Mouse (Mus musculus): ENCODE data around the gene Tprg. TPM values are rescaled to one million over a fixed set of nuclear protein-coding genes. Genes with fewer than 3 reads are reported as not detected.

The Tprg gene
- total RNA-seq (2022): not detected

- DNase-seq (ENCODE audit: low spot score): no peak
These were observed at the start of gene Tprg for GRCm38 (mm10) chr16:25286517-25286916. Gene Tprg, plus strand, starts transcription at chr16:25286817.

- peak; percentile 28 for DNase-seq (ENCODE audit: low spot score)
These were observed 48.2 kb upstream of the Tprg start for GRCm38 (mm10) chr16:25238274-25239050.

GRCm38 (mm10) chr16:25248889-25249288 is 37.7 kb upstream of the Tprg start:
- no peak for DNase-seq (ENCODE audit: low spot score)

GRCm38 (mm10) chr16:25250129-25250749 is 36.4 kb upstream of the Tprg start:
- no peak for DNase-seq (ENCODE audit: low spot score)

- no peak for DNase-seq (ENCODE audit: low spot score)
These were observed 35.5 kb upstream of the Tprg start for GRCm38 (mm10) chr16:25251080-25251479.

GRCm38 (mm10) chr16:25254646-25255045 is 32.0 kb upstream of the Tprg start:
- no peak for DNase-seq (ENCODE audit: low spot score)

- DNase-seq (ENCODE audit: low spot score): peak; percentile 49
These were observed 31.4 kb upstream of the Tprg start for GRCm38 (mm10) chr16:25255186-25255585.

- DNase-seq (ENCODE audit: low spot score): no peak
These were observed 30.9 kb upstream of the Tprg start for GRCm38 (mm10) chr16:25255603-25256260.

- peak; percentile 28 for DNase-seq (ENCODE audit: low spot score)
These were observed 24.3 kb upstream of the Tprg start for GRCm38 (mm10) chr16:25262306-25262705.

GRCm38 (mm10) chr16:25262965-25263364 is 23.7 kb upstream of the Tprg start:
- DNase-seq (ENCODE audit: low spot score): peak; percentile 63

GRCm38 (mm10) chr16:25263520-25264149 is 23.0 kb upstream of the Tprg start:
- peak; percentile 83 for DNase-seq (ENCODE audit: low spot score)

GRCm38 (mm10) chr16:25265177-25265576 is 21.4 kb upstream of the Tprg start:
- no peak for DNase-seq (ENCODE audit: low spot score)

GRCm38 (mm10) chr16:25268276-25268675 is 18.3 kb upstream of the Tprg start:
- no peak for DNase-seq (ENCODE audit: low spot score)

GRCm38 (mm10) chr16:25282563-25282962 is 4.1 kb upstream of the Tprg start:
- DNase-seq (ENCODE audit: low spot score): no peak

GRCm38 (mm10) chr16:25293753-25294152 is 7.1 kb downstream of the Tprg start:
- DNase-seq (ENCODE audit: low spot score): no peak

- no peak for DNase-seq (ENCODE audit: low spot score)
These were observed 8.9 kb downstream of the Tprg start for GRCm38 (mm10) chr16:25295546-25295945.

- DNase-seq (ENCODE audit: low spot score): no peak
These were observed 10.1 kb downstream of the Tprg start for GRCm38 (mm10) chr16:25296746-25297145.

GRCm38 (mm10) chr16:25298204-25298603 is 11.6 kb downstream of the Tprg start:
- DNase-seq (ENCODE audit: low spot score): no peak

- DNase-seq (ENCODE audit: low spot score): no peak
These were observed 16.0 kb downstream of the Tprg start for GRCm38 (mm10) chr16:25302616-25303015.

- DNase-seq (ENCODE audit: low spot score): no peak
These were observed 27.4 kb downstream of the Tprg start for GRCm38 (mm10) chr16:25314006-25314405.

GRCm38 (mm10) chr16:25315090-25315489 is 28.5 kb downstream of the Tprg start:
- peak; percentile 2 for DNase-seq (ENCODE audit: low spot score)

GRCm38 (mm10) chr16:25325631-25326238 is 39.1 kb downstream of the Tprg start:
- DNase-seq (ENCODE audit: low spot score): no peak

Data from heart, adult 8-10 months (tissue).